Mouse (Mus musculus) adrenal gland, adult 18-20 months (tissue): ENCODE results near the gene Dcdc2c. TPM values are rescaled to one million over a fixed set of nuclear protein-coding genes. Genes with fewer than 3 reads are reported as not detected.

Experiments
- DNase-seq, 2 experiments: peaks; one replicate each; pipeline ENCODE4 v3.0.0; 2021 to 2022; ENCODE audit warnings: low spot score in 2 of 2
- total RNA-seq, 2 experiments: library from RNA; stranded (reverse); gene quantifications; 1 replicate in 1 of 2; 2 replicates in 1 of 2; pipeline ENCODE4 v1.2.3; 2021

The Dcdc2c gene
- total RNA-seq, 2 experiments from 2014 or later, result 0.20 TPM; not detected in 1

- no peak for DNase-seq
These were observed 91.7 kb downstream of the Dcdc2c start for GRCm38 (mm10) chr12:28460523-28460922.

- DNase-seq, result no peak
These were observed 93.4 kb downstream of the Dcdc2c start for GRCm38 (mm10) chr12:28458786-28459185.

GRCm38 (mm10) chr12:28436536-28436935 is 115.7 kb downstream of the Dcdc2c start:
- DNase-seq, result no peak

- no peak for DNase-seq
These were observed 119.5 kb downstream of the Dcdc2c start for GRCm38 (mm10) chr12:28432729-28433067.

- peak; percentile 36 to 46 for DNase-seq
These were observed 120.1 kb downstream of the Dcdc2c start for GRCm38 (mm10) chr12:28431832-28432728.

- no peak for DNase-seq
These were observed 122.3 kb downstream of the Dcdc2c start for GRCm38 (mm10) chr12:28429856-28430255.

GRCm38 (mm10) chr12:28416957-28417356 is 135.2 kb downstream of the Dcdc2c start:
- no peak for DNase-seq

GRCm38 (mm10) chr12:28407656-28408405 is 144.4 kb downstream of the Dcdc2c start:
- DNase-seq, result no peak

- DNase-seq, result no peak
These were observed 149.9 kb downstream of the Dcdc2c start for GRCm38 (mm10) chr12:28402256-28402655.

- DNase-seq, result no peak
These were observed 150.8 kb downstream of the Dcdc2c start for GRCm38 (mm10) chr12:28401372-28401771.

- no peak for DNase-seq
These were observed 160.1 kb downstream of the Dcdc2c start for GRCm38 (mm10) chr12:28392129-28392528.

Other genes with a start within 250 kb of the Dcdc2c start
- gene Allc, start 30.1 kb upstream of the Dcdc2c start, total RNA-seq, result not detected
- 1 to 10 TPM; 4.2 to 6.3 TPM for gene Colec11, start 71.0 kb upstream of the Dcdc2c start, total RNA-seq
- 100 to 1,000 TPM; 384 to 411 TPM for gene Rps7, start 83.6 kb upstream of the Dcdc2c start, total RNA-seq
- 10 to 100 TPM; 13.3 to 14.2 TPM for gene Rnaseh1, start 97.2 kb upstream of the Dcdc2c start, total RNA-seq
- 10 to 100 TPM; 74.0 to 89.9 TPM for gene Adi1, start 122.8 kb upstream of the Dcdc2c start, total RNA-seq
- 10 to 100 TPM; 30.0 to 32.5 TPM for gene Trappc12, start 198.1 kb upstream of the Dcdc2c start, total RNA-seq
- 10 to 100 TPM; 18.1 to 22.0 TPM for gene Eipr1, start 199.4 kb upstream of the Dcdc2c start, total RNA-seq